Mouse (Mus musculus): ENCODE measurements at regions not wholly inside any gene's neighbourhood (a gene's known extent, or its start where the extent isn't known, plus 50 kb on each side); places are given as distances from the start of the nearest gene placed in this dataset.

DNA sequence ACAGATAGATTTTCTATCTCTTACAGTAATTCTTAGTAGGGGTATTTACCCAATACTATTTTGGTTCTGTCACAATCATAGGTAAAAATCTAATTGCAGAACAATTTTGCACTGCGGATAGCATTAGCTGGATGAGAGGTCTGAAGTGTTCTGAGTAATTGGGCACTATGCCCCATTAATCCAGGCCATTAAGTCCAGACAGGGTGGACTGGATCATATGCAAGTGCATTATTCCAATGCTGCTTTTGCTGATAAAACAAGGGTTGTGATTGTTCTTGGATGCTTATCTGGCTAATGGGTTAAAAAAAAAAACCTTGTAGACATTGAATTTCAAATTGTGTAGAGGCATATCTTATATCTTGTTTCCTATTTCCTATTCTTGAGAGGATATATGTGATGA, 1732.6 kb upstream of the Gm6569 start:
- no peak for DNase-seq
- TF ChIP-seq CTCF (IDR thresholded peaks at IDR 0.05), result no peak
- Histone ChIP-seq H3K4me3 (no peak overlapping the region), H3K27ac (no peak overlapping the region)
- intact Hi-C loops (cut with DNase I), result no loop called here

DNA sequence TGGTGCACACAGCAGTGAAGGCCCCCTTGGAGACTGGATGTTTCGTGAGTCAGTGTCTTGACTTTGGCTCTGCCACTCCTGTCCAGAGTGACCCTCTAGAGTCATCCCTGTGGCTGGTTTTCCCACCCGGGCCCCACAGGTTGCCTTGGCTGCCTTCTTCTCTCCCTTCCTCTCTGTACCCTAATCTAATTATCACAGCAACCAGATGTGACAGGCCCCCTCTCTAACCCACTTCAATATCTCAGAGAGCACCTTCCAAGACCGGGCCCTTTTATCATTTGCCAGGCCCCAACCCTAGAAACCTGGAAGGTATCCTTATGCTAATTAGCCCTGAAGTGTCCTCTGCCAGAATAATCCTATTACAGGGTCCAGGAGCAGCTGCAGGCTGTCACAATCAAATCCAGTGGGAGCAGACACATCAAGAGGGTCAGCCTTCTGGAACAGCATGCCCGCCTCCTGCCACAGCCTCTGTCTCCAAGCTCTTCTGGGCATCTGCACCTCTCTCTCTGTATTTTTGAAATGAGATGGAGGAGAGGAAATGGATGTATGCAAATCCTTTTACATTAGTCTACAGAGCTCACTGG, 1728.4 kb upstream of the Gm6569 start:
- no peak for TF ChIP-seq CTCF (IDR thresholded peaks at IDR 0.05)

DNA sequence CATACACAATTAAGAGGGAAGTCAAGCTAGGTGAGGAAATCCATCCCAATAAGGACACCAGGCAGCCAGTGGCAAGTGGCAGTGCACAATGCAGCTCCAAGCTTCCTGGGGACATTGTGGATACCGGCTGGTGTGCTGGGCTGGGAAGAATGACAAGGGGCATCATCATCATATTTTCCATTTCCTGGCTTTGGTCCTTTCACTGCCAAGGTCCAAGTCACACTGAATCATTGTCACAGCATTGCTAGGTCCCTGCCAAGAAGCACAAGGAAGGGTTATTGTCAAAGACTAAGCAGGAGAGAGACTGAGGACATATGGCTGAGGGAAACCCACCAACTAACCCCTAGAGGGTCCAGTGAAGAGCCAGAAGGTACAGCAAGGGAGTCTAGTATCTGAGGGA, 1723.8 kb upstream of the Gm6569 start:
- Histone ChIP-seq H3K4me3 (no peak overlapping the region), H3K27ac (no peak overlapping the region)
- TF ChIP-seq CTCF (IDR thresholded peaks at IDR 0.05), result no peak
- no peak for DNase-seq
- intact Hi-C loops (cut with DNase I), result no loop called here

More for the DNA sequence above, 1728.4 kb upstream of the Gm6569 start:
- intact Hi-C loops (cut with DNase I), result no loop called here
- Histone ChIP-seq H3K27ac (no peak overlapping the region), H3K4me3 (no peak overlapping the region)
- no peak for DNase-seq

DNA sequence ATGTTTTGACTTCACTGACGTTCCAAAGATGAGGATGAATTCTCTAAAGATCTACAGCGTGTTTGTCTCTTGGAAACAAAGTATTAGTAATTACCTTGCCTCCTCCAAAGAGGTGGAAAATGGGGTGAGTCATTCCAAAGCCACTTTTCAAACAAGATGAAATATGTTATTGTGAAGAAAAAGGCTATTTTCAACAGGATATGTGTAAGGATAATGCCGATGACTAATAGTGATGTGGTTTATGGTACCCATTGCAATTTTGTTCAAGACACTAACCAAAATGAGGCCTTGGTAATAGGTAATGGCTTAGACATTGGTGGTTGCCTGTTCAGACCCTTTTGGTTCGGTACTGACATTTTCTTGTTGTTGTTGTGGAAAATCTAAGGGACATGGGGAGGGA, 1717.6 kb upstream of the Gm6569 start:
- no peak for DNase-seq
- TF ChIP-seq CTCF (IDR thresholded peaks at IDR 0.05), result no peak
- H3K4me3 ChIP-seq, result no peak overlapping the region
- H3K27ac ChIP-seq, result no peak overlapping the region
- intact Hi-C loops (cut with DNase I), result no loop called here

DNA sequence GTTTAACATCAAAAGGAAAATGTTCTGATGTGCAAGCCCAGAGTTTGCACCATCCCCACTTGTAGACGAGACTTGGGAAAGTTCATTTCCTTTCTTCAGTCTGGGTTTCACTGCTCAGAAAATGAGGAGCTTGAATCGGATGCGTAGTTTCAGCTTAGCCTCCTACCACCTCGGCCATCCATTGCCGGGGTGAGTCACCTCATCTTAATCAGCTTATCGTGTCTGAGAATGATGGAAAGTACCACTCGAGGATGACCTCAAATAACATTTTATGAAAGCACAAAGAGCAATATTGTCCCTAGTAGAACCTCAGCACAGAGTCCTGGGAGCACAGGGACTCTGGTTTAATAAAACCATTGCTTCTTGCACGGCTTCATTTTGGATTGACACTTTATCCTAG, 1700.1 kb upstream of the Gm6569 start:
- intact Hi-C loops (cut with DNase I), result no loop called here
- Histone ChIP-seq H3K27ac (no peak overlapping the region), H3K4me3 (no peak overlapping the region)
- TF ChIP-seq CTCF (IDR thresholded peaks at IDR 0.05), result no peak
- no peak for DNase-seq

DNA sequence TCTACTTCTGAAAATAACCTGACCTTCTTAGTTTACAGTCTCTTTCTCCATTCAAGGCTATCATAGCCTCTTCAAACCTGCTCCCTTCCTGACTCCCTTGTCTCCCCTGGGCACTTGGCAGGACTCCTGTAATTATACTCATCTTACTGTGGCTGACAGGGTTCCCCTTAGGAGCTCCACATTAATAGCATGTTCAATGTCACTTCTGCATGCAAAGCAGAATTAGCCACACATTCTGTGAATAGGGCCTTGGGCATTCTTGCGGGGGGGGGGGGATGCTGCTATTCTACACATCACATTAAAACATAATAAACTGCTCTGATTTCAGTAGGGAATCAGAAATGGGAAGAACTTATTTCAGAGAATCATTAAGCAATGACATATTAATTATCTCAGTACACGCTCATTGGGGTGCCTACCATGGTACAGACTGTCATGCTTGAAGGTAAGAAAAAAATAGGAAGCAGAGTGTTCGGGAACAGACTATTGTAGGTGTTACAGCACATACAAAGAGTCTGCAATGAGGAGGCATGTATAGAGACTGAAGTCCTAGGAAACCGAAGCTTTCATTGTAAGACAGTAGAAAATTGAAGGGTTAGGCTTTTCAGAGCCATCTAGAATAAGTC, 1698.3 kb upstream of the Gm6569 start:
- no peak for TF ChIP-seq CTCF (IDR thresholded peaks at IDR 0.05)
- Histone ChIP-seq H3K27ac (no peak overlapping the region), H3K4me3 (no peak overlapping the region)
- DNase-seq, result no peak
- intact Hi-C loops (cut with DNase I), result no loop called here

DNA sequence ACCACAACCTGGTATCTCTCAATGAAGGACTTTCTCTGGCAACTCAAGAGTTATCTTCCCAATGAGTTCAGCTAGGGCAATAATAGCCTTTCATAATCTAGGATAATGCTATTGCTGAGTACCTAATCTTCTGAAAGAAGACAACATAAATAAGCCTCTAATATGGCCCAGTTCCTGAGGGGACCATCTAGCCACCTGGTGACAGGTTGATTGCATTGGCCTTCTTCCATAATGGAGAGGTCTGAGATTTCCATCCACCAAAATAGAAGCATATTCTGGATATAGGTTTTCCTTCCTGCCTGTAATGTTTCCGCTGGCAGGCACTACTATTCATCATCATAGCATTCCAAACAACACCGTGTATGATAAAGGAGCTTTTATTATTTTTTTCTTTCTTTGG, 1694.2 kb upstream of the Gm6569 start:
- intact Hi-C loops (cut with DNase I), result no loop called here
- H3K27ac ChIP-seq, result no peak overlapping the region

DNA sequence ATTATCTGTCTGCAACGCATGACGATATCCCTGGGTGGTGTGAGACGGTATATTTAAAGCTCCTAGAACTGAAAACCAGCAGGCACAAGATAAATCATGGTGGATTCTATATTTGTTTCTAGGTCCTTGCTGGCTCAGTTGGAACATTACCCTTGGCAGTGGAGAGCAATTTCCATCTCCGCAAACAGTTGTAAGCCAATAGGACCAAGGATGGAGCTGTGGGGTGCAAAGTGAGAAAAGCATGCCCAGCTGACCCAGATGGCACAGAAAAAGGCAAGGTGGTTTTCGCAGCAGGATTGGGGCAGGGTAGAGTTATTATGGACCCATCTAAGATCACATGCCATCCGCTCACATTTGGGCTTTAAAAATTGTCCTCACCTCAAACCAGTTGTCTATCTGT, 1683.8 kb upstream of the Gm6569 start:
- no peak for DNase-seq
- no peak overlapping the region for H3K4me3 ChIP-seq
- TF ChIP-seq CTCF (IDR thresholded peaks at IDR 0.05), result no peak
- intact Hi-C loops (cut with DNase I), result no loop called here
- H3K27ac ChIP-seq, result no peak overlapping the region

More for the DNA sequence above, 1694.2 kb upstream of the Gm6569 start:
- DNase-seq, result no peak
- no peak overlapping the region for H3K4me3 ChIP-seq
- TF ChIP-seq CTCF (IDR thresholded peaks at IDR 0.05), result no peak

DNA sequence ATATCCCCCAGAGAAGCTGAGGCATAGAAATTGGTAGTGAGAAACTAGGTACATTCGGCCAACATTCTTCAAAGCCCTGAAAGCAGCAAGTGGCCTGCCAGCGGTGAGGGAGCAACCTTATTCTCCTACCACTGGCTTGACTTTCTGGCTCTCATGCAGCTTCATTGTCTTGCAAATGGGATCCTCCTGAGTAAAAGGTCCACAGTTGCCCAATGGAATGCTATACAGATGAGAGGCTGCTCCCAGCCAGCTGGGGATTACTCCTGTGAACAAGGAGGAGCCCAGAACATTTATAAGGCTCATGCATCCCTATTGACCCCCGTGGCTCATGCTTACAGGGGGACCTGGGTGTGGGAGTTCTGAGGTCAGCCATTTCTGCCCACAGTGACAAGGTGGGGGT, 1675.9 kb upstream of the Gm6569 start:
- no peak overlapping the region for H3K27ac ChIP-seq
- DNase-seq, result no peak
- intact Hi-C loops (cut with DNase I), result no loop called here
- no peak for TF ChIP-seq CTCF (IDR thresholded peaks at IDR 0.05)
- H3K4me3 ChIP-seq, result no peak overlapping the region

DNA sequence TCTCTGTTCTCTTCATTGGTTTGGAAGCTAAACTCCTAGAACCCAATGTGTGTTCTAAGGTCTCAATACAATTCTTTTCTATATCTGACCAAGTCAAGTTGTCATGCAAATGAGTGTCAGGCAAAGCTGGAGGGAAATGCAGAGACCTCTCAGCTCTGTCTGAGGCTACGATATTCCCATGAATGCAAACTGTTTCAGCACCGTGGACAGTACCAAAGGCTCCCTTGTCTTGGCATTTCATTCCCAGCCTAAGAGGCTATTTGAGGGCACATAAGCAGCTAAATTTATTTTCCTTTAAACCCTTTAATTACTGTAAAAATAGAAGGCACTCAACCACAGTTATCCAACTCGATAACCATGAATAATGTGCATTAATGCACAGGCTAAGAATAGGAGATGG, 1633.5 kb upstream of the Gm6569 start:
- DNase-seq, result no peak
- intact Hi-C loops (cut with DNase I), result loop anchor here (10.0 kb wide), 1 partner anchor 824 kb away; no protein-coding TSS in a partner anchor
- no peak overlapping the region for H3K4me3 ChIP-seq
- H3K27ac ChIP-seq, result no peak overlapping the region
- TF ChIP-seq CTCF (IDR thresholded peaks at IDR 0.05), result no peak

DNA sequence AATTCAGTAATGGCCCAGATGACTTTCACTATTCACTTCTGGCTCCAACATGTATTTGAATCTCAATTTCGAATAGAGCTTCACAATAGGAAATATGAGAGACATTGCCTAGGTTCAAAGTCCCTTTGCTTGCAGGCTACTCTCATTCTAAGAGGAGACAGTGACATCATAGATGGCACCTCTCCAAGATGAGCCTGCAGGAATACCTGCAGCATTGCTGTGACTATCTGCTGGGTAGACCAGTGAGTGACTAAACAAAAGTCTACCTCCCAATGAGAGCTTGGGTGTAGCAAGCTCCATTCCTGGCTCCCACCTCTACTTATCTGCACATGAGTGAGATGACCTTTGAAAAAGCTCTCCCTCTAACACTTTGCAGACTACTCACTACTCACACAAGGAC, 1632.6 kb upstream of the Gm6569 start:
- no peak for DNase-seq
- no peak for TF ChIP-seq CTCF (IDR thresholded peaks at IDR 0.05)
- intact Hi-C loops (cut with DNase I), result loop anchor here (10.0 kb wide), 1 partner anchor 823 kb away; no protein-coding TSS in a partner anchor
- H3K27ac ChIP-seq, result no peak overlapping the region
- no peak overlapping the region for H3K4me3 ChIP-seq

DNA sequence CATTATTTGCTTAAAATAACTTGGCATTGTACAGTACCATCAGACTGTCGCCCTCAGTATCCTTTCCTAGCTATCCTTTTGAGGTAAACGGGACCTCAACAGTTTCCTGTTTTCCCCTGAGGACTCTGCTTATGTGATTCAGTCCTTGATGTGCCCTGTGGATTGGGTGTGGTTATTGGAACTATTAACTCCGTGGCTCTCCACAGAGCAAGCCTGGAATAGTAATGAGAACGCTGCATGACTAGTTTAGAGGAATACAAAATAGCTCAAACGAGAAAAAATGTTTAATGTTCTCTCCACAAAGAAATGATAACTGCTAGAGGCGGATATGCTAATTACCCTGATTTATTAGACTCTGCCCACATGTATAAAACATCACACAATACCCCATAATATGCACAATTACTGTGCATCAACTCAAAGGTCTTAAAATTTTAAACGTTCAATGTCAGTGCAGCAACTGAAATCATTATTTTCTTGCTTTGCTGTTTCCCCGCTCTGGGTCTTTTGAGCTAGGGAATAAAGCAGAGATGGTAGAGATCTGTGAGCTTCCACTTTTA, 1629.0 kb upstream of the Gm6569 start:
- intact Hi-C loops (cut with DNase I), result loop anchor here (10.0 kb wide), 1 partner anchor 819 kb away; no protein-coding TSS in a partner anchor
- no peak for DNase-seq
- TF ChIP-seq CTCF (IDR thresholded peaks at IDR 0.05), result no peak
- H3K4me3 ChIP-seq, result no peak overlapping the region
- H3K27ac ChIP-seq, result no peak overlapping the region

DNA sequence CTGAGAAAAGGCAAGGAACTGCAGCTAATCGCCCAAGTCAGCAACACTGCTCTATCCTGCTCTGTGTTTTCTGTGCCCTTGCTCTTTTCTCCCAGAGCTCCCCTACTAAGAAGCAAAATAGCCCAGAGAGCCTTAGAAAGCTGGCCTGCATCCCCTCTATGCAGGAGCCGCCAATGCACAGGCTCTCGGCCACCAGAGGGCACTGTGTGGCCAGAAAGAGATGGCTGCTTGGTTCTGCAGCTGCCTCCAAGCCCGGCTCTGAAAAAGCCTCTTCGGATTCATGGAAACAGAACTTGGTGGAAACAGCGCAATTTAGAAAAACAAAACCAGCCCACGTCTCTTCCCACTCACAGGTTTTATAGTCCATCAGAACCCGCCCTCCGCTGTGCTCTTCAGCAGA, 1628.4 kb upstream of the Gm6569 start:
- DNase-seq, result peak; percentile 48

More for the DNA sequence above, 1628.4 kb upstream of the Gm6569 start:
- intact Hi-C loops (cut with DNase I), result loop anchor here (10.0 kb wide), 1 partner anchor 819 kb away; no protein-coding TSS in a partner anchor
- no peak overlapping the region for H3K4me3 ChIP-seq
- no peak overlapping the region for H3K27ac ChIP-seq
- TF ChIP-seq CTCF (IDR thresholded peaks at IDR 0.05), result peak; percentile 65
